Mouse (Mus musculus) spleen, adult 12 weeks (tissue): ENCODE measurements around the gene Chst8.

Experiments
- DNase-seq: peaks from one replicate; pipeline ENCODE4 v3.0.0; 2022; ENCODE audit warnings: low spot score

The Chst8 gene

DNA sequence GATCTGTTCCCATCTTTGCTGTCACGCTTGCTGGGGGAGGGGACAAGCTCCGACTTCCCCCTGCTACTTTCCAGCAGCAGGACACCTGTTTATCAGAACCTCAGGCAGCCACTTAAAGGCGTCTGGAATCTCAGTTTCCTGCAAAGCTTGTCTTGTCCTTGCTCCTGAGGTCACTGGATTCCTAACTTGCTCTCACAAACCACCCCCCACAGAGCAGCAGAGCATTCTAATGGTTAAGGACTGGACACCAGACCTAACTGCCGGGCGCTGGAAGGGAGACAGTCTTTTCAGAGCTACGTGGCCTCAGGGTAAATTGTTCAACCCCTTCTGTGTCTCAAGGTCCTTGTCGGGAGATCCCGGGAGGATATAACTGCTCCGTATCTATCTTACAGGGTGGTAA, 143.2 kb downstream of the Chst8 start:
- no peak for DNase-seq

DNA sequence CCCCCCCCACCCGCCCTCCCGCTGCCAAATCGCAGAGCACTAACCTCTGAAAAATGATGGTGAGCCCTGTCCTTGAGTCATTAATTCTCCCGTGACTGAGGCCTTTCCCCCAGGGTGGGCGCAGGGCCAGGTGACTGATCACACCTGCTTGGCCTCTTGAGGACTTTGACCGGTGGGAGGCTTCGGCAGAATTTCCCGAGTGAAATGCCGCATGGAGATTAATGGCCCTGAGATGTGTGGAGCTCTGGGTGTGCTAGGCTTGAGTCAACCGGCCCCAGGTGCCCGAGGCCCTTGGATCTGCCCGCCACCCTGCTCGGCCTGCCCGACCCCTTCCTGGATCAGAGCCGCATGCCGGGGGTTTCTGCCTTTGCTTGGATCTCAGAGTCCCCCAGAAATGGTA, 144.6 kb downstream of the Chst8 start:
- DNase-seq = no peak

DNA sequence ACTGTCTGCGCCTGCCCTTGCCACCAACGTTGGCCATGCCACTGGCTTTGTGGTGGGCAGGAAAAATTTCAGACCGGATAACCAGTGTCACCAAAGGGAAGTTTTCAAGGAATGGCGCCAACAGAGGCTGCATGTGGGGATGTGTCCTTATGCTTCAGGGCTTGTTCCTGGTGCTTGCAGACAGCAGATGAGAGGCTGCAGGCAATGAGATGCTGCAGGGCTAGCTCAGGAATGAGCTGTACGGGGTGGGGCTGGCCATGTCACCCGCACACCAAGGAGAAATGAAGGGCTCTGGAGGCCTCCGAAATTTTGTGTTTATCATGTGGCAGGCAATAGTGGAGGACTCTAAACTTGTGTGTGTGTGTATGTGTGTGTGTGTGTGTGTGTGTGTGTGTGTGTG, 149.4 kb downstream of the Chst8 start:
- no peak for DNase-seq

DNA sequence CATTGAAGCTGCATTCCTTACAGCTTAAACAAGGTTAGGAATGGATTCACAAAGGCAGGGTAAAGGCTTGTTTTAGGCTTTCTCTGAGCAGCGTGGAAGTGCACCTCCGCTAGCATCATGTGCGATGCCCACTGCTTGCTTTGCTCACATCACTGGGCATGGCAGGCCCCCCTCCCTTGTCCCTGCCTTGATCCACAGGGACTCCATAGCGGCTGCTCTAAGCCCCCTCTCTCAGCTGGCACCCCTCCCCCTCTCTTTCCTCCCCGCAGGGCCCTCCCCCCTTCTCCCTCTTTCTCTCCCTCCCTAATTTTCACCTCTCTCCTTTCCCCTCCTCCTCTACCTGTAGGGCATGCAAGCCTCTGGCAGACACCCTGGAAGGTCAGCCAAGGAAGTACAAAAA, 150.3 kb downstream of the Chst8 start:
- no peak for DNase-seq

DNA sequence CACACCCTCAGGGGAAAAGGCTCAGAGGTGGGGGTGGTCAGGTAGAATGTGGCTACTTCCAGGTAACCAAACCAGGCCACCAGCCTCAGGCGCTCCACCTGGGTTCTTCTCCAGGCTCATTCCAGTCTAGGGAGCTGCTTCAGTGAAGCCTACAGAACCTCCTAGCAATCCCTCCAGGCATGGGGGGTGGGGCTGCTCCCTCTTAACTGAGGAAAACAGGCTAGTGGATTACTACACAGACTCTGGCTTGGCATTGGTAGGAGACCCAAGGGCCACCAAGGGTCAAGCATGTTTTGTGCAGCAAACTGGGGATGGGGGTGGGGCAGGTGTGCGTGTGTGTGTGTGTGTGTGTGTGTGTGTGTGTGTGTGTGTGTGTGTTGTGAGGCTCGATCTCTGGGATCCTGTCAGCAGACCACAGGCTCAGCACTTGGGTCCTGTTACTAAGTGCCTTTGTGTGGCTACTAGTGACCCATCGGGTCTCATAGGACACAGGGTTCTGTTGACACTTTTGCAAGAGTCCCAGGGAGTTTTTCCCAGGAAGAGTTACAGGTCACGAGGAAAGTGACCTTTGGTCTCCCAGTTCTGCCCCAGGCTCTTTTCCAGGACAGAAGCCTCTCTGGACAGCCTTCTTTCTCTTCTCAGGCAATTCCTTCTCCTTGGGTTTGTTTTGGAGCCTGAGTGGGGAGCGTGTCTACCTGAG, 153.0 kb downstream of the Chst8 start:
- DNase-seq = no peak

DNA sequence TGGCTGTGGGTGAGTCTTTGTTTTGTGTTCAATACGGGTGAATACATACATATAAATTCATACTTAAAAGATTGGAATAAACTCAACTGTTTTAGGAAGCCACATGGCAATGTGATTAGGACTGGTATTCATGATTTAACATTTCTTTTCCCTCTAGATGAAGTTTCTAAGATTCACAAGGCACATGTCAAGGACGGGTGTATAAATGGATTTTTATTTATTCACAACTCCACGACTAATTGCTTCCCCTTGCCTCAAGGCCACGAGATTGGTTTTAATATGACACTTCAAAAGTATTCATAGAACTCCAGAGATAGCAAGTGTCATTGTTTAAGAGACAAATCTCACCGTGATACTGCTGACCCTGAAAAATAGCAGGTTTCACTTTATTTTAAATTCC, 155.9 kb downstream of the Chst8 start, which contains the start of gene Kctd15:
Gene Kctd15, minus strand, starts transcription at position 101 of the 400 bp plus-strand sequence.
- no peak for DNase-seq

DNA sequence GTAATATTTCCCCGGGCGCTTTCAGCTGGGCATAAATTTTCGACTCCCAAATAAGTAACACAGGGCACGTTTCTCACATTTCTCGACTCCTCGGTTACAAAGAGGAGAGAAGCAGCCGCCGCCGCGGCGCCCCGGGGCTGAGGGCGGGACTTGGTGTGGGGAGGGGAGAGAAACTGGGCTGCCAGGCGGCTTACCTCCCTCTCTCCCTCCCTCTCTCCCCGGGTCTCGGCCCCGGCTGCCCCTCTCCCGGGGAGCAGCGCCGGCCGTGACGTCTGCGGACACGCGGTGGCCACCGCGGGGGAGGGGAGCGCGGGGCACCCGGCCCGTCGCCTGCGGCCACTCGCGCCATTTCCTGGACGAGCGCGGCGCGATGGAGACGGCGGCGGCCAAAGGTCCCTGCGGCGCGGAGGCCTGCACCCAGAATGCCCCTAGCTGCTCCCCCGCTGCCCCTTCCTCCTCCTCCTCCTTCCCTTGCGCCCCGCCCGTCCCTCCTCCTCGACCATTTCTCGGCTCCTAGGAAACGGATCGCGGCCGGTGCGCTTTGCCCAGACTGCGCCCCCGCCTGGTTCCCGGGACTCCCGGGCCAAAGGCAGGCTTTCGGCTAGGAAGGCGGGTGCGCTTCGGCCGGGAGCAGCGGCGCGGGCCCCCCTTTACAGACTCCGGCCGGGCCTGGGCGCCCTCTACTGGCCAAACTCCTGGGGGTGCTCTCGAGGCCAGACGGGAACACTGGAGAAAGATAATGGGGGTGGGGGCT, 157.2 kb downstream of the Chst8 start:
- DNase-seq = no peak

DNA sequence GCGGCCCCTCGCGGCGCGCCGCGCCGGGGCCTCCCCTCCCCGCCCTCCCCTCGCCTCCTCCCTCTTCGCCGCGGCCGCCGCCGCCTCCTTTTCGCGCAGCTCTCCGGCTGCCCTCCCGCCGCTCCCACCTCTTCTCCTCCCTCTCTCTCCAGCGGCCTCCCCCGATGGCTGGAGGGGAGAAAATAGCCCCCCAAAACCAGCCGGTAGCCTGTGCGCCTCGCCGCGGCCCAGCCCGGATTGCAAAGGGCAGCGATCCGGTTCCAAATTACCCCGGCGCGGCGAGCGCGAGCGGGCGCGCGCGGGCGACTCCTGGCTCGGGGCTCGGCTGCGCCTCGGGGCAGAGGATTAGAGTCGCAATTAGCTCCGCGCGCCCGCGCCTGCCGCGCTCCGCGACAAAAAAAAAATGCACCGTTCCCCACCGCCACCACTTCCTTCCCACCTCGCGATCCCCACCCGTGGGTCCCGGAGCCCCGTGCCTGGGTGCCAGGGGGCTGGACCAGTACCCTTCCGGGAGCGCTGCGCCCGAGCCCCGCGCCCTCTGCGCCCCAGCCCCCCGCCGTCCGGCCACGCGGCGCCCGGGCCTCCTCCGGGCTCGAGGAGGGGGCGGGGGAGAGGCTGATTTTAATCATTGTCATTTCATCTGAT, 157.9 kb downstream of the Chst8 start:
- DNase-seq = no peak

DNA sequence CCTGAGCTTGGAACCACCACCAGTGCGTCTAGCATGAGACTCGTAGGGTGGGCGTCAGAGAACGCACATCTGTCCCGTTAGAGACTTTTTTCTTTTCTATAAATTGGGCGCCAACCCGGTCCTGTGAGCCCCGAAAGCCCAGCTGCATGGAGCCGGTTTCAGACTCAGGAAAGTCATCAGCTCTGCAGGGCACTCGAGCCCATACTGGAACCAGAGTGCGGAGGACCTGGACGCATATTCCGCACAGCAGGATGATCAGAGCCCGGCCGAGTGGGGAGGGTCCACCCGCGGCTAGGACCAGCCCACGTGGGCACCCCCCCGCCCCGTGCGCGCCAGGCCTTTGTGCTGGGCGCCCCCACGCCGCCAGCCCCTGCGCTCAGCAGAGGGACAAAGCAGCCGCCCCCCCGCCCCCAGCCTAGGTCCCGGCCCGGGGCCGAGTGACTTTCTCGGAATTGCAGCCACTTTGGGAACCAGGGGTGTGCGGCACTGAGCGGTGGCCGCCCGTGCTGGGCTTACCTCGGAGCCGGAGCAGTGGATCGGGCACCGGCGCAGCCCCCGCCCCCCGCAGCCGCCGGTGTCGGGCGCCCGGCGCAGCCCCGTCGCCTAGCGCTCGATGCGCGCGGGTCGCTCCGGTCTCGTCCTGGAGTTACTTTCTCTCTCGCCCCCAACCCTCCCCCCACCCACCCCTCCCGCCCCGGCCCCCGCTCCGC, 158.6 kb downstream of the Chst8 start:
- no peak for DNase-seq

DNA sequence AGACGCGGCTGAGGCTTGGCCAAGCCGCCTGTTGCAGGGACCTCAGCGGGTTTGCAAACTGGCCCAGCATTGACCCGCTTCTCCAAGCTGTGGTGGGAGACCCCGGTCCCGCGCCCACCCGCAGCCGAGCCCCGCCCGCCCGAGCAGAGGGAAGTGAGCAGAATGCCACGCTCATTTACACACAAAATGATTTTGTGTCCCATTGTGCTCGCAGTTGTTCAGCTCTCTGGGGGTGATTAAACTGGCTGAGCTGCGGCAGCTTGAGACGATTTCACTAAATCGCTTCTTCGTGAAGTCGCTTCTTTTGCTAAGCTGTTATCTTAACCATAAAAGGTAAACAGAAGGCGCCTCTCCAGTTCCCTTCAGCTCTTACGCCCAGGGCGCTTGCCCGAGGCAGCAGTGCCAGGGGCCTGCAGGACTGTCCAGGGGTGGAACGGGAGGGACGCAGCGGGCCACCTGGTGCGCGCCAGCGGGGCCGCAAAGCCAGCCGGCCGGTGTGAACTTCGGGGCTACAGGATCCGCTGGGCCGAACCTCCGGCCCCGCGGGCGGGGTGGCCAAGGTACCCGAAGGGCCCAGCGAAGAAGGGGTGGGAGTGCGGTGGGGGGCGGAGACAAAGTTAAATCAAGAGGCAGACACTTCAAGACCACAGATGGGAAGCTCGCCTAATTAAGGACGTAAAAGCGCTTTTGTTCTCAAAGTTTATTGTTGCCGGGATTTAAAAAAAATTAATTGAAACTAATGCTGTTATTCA, 159.6 kb downstream of the Chst8 start:
- DNase-seq = no peak

DNA sequence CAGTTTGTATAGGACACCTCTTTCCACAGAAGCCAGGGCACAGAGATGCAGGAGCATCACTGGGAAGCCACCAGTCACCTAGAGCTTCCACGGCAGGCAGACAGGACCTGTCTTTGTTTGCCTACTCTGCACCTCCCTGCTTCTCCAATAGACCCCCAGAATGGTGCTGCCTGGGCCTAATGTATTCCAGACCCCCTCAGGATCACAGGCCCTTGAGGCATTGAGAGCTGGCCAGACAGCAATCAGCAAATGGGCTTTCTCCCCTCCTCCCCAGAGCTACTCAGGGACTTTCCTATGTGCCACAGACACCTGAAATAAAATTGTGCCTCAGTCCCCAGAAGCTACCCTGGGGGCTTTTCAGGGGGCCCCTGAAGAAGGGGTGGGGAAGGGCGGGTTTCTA, 161.1 kb downstream of the Chst8 start:
- no peak for DNase-seq

DNA sequence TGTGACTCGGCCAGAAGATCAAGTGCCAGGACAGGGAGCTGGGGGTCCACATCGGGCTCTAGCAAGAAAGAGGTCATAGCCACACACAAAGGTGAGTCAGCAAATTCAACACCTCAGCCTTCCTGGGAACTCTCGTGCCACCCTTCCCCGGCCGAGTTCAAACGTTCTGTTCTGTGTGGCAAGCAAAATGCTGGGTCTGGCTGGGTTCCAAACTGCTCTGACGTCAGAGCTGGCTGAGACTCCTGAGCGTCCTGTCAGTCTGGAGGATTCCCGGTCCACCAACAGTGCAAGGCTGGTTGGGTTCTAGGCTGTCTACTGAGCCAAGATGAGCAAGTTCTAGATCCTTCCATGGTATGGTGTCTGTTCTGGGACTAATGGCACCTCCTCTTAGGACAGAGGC, 165.5 kb downstream of the Chst8 start:
- no peak for DNase-seq

DNA sequence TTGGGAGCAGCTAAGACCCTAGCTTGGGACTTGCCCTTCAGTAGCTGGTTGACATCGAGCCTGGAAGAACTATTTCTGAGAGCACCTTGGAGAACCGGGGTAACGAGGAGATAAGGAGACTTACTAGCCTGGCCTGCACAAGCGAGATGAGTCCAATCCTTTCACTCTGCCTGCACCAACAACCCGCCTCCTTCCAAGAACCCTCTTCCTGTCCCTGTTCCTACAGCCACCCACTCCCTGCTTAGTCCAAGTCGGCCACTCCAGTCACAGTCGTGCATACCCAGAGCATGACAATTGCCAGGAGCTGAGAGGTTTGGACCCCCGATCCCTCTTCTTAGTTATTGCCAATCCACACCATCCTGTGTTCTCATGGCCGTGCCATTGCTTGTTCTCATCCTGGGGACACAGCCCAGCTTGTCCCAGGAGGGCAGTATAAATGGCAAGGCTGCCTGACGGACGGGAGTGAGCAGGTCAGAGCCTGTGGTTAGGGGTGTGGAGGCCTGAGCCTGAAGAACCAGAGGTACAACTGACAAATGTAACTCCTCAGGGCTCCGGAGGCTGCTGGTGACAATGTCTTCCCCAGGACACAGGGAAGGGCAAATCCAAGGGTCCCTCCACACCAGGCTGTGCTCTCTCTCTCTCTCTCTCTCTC, 166.2 kb downstream of the Chst8 start:
- no peak for DNase-seq

DNA sequence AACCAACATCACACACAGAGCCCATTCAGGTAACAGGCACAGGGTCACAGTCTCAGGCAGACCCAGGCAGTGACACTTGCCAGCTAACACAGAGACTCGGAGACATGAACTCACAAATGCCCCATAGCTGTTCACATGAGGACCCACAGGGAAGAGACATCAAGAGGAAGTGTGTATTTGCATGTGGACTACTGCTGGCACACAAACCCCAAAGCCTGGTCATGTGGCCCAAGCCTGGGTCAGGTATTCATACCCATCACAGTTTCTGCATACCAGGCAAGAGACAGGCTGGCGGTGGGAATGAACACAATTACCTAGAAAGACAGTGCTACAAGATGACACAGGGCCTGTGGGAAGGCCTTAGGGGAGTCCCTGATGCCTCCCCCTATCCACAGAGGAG, 166.9 kb downstream of the Chst8 start:
- DNase-seq = no peak

DNA sequence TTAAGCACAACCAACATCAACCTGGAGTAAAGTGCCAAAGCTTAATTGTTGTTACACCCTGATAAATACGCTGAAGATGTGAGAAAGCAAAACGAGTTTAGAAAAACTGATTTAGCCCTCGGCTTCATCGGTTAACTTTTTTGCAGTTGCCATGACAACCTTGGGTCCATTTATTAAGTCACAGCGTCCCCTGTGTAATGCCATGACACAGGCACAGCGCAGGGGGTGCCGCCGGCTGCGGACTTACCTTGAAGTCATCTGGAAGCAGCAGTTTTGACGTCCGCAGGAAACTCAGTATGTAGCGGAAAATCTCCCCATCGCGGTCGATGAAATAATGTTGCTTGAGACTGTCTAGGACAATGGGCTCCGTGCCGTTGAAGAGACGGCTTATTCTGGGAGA, 167.9 kb downstream of the Chst8 start:
- DNase-seq = no peak

DNA sequence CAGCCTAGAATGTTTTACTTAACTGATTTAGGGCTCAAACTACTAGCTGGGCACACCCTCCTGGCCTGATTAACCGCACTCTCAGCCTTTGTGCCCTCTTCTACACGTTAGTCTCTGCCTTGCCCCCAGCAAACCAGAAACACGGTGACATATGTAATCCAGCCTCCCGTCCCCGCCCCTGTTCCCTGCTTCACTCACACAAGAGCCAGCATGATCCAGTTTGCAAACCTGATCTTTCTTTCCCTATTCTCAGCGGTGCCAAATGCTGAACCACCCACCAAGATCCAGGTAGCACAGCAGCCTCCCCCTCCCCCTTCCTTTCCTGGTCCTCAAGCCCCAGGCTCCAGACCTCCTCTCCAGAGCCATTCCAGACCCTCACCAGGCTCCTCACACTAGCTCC, 169.2 kb downstream of the Chst8 start:
- DNase-seq = no peak

DNA sequence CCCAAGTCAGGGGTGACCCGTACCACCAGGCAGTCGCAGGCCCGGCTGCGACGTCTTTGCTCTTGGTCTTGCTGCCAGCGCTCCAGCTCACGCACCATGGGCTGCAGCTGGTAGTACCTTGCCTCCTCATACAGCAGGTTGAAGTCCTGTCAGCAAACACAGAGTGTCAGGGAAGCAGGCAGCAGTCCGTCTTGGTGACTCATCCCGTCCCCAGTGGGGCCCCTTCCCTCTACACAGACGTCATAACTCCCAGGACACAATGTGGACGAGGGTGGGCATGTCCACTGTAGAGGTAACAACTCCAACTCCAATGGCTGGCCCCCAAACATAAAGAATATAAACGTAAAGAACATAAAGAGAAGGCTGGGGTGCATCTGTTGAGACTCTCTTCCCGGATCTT, 170.5 kb downstream of the Chst8 start:
- no peak for DNase-seq

DNA sequence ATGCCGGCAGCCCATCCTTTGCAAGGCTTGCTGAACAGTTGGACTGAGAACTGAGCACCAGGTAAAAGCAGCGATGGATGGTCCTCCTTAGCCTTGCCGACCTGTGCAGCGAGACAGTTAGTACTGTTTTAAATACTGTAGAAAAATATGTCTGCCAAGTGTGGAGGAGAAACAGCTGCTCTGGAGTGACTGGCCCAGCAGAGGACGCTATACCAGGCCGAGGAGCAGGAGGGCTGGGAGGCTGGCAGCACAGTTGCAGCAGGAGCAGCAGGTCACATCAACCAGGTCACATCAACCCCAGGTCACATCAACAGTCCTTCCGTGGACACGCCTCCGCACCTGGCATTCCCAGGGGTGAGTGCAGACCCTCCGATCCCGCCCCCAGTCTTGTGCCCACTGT, 172.7 kb downstream of the Chst8 start:
- no peak for DNase-seq

DNA sequence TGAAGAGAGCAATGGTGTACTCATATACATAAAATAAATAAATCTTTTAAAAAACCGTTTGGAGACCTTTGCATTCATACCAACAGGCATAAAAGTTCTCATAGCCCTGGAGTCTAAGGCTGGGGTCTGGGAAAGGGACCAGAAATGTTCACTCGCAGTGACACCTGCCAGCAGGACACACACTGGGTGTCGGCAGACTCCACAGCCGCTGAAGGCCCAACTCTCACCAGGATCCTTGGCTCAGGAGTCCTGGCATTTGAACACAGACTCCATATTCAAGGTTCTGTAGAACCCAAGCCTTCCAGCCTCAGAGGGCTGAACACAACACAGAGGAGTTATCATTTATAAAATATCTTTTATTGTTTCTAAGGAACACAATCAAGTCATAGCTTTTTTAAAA, 175.8 kb downstream of the Chst8 start:
- no peak for DNase-seq

DNA sequence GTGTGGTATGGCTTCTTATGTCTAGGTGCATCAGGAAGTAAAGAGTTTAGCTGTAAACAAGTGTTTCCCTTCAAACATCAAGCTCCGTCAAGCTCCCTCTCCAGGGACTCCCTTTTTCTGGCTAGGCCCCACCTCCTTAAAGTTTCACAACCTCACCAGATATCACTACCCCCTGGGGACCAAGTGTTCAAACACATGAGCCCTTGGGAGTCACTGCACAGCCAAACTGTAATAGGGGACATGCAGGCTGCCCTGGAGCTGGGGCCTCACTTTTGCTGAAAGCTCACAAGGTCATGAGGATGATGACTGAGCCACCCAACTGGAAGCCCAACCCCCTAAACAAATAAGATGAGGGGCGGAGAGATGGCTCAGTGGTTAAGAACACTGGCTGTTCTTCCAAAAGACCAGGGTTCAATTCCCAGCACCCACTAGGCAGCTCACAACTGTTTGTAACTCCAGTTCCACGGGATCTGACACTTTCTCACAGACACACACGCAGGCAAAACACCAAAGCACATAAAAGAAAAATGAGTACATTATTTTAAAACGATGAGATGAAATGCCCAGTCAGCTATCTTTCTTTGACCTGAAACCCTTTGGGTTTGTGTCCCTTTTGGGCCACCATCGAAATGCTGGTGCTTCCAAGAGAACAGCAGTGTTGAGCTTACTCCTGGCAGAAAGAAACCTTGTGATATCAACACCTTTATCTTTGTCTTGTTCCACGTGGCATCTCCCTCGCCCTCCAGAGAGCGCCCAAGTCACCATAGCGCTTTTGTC, 179.4 kb downstream of the Chst8 start:
- no peak for DNase-seq
